Mouse (Mus musculus) T-cell, adult 2 months (primary cell): ENCODE measurements around the gene Podxl.

ENCODE experiments used
- DNase-seq: peaks from one replicate; pipeline ENCODE4 v3.0.0; 2022; ENCODE audit warnings: low spot score

Podxl gene

DNA sequence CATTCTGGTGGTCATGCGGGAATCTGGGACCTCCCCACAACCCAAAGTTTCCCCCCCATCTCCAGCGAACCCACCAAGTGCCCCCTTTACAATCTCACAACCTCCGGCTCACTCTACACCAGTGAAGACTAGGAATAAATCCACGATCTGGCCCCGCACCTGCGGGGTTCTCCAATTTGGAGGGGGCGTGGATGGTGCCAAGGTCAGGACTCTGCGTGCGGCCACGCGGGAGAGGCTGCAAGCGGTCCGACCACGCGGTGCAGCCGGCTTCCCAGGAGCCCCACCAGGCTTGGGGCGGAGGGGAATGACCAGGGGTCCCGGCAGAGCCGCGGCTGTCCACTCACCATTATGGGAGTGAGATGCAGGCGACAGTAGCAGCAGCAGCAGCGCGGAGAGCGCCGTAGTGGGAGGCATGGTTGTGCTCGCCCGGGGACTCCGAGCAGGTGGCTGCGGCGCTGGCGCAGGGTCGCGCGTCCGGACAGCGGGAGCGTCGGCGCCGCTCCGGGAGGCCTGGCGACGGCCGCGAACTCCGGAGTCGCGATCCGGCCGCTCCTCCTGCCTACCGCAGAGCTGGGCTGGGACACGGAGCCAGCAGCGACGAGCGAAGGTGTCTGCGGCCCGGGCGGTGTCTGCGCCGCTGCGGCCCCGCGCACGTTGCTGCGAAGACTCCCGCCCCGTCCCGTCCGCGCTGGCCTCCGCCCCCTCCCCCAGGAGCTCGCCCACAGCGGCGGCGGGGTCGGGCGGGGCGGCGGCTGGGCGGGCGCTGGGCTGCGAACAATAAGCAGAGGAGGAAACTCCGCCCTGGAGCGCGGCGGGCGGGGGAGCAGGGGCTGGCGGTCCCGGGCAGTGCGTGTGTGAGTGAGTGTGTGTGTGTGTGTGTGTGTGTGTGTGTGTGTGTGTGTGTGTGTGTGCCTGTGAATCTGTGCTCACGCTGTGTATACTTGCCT lies at the start of gene Podxl:
Podxl (minus strand) TSS at position 747 of the 947 bp plus-strand sequence.
- DNase-seq: peak; percentile 49

DNA sequence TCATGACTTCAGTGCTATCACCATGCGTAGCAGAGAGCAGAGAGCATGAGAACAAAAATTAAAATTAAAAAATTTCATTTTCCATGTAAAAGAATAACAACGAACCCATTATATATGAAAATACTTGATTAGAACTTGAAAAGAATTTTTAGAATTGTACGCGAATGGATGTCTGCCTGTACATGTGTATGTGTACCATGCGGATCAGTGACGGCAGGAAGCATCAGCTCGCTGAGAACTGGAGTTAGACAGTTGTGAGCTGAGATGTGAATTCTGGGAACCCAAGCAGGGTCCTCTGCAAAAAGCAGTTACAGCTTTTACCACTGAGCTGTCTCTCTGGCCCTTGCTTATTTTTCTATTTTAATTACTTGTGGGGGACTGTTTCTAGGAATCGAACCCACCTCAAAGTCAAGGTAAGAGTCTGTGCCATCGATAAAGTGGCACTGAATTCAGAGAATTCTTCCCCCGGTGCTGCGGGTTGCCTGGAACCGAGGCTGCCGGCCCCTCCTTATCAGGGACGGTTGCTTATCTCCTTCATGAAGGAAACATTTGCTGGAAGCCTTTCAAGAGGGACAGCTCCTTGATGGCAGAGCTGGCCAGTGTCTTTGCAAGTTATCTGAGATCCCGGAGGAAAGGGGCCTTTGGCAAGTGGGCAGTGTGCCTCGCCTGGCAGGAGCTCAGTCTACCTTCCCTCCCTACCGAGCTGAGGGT lies 48.9 kb upstream of the Podxl start:
- no peak for DNase-seq

DNA sequence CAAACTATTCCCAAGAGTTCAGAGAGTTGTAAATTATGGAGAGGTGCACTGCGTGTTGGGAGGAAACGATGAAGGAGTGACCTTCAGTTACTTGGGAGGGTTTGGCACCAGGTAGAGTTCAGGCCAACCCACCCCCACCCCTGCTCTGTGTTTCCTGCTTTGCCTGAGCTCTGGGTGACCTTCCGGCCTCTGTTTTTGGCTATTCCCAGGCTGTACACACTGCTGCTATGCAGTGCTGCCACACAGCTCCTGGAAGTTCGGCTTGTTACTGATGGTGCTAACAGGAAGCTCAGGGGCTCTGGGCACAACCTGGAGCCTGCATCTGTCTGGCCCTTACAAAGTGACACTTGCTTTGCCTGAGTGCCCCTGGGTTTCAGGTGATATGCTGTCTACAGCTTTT lies 42.6 kb upstream of the Podxl start:
- no peak for DNase-seq

DNA sequence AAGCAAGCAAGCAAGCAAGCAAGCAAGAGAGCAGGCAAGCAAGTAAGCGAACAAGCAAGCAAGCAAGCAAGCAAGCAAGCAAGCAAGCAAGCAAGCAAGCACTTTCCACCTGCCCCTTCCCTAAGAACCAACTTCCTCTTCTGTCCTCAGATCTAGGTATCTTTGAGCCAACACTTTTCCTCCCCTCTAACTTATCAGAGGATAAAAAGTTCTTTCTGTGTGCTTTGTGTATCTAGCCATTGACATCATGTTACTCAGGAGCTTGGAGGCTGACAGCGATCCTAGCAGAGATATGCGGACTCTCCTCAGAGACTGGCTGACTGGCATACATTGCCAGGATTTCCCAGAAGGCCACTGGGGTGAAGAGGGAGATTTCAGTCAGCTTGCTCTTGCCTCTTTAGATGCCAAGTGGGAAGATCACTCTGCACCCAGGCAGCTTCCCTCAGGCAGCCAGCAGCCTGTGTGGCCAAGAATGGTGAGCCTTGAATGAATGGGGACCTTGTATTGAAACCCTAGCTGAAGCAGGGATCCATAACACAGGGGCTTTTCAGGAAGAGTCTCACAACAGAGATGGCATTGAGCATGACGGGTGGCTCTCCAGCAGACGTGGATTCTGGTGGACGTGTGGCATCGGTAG lies 41.0 kb upstream of the Podxl start:
- no peak for DNase-seq

DNA sequence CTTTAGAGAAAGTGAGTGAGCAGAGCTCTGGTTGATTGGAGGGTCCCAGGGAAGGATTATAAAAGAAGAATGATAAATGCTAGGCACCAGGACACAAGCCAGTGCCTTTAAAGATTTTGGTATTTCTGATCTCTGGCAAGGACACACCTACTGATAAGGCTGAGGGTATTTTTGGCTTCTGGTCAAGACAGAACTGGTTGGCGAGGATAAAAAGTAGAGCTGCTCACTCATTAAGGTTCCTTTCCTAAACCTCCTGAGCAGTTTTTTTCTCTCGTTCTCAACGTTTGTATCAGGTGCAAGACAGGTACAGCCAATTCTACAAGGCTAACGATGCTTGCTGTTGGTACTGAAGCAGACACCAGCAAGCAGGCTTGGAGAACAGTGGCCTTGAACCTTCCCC lies 38.7 kb upstream of the Podxl start:
- no peak for DNase-seq

DNA sequence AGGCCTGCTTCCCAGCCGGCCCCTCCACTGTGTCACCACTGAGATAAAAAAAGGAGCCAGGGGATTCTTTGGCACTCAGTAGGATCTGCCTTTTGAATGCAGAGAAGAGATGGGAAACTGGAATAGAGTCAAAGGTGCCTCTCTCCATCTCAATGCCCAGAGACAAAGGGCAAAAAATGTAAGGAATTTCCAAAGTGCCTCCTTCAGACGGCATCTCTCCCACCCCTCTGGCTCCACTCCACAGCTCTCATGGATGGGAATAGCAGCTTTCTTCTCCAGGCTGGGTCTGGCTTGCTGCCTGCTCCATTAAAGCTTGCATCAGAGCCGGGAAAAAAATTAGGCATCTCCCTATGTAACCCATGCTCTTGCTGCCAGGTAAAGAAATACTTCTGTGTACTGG lies 37.4 kb upstream of the Podxl start:
- DNase-seq: no peak

DNA sequence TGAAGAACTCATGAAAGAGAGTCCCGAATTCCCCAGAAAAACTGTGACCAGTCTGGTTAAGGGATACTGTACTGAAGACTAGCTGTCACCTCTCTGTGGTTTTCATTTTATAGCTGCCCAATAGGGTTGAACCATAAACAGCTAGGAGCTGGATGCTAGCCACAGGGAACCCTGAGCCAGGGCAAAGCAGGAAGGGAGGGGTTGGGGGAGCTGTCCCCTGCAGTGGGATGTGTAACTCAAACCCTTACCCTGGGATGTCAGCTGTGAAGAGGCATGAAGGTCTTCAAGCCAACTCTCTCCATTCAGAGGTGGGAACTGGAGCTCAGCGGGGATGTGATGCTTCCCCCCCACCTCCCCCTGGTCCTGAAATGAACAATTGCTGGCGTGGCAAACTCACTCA lies 36.1 kb upstream of the Podxl start:
- no peak for DNase-seq

DNA sequence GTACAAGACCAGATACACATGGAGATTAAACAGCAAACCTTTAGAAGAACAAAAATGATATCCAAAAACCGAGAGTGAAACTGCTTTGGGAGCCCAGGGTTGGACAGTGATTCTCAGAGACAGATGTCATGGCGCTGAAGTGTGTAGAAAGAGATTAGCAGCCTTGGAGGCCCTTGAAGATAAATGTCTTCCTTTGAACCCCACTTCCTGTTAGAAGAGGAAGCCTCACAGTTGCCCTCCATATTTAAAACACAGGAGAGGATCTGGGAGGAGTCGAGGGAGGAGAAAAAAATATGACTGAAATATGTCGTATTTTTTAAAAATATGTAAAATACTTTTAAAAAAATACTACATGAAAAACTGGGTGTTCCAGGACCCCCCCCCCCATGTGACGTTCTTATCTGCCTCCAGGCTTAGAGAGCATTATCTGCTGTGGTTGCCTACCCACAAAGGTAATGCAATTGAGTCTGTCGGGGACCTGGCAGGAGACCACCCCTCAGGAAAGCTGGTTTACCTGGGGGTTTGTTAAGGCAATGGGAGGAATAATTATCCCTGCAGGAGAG lies 34.6 kb upstream of the Podxl start:
- no peak for DNase-seq

DNA sequence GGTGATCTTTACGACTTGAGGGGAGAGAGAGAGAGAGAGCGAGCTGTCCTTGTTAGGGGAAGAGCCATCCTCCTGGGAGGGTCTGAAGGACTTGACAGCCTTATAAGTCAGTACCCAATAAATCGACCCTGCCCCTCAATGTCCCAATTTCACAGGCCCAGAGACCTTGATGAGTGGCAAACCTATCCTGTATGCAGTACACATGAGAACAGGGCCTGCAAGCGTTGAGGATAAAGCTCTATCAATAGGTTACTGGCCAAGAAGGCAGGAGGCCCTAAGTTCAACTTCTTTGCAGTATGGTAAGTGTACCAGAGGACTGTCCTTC lies 33.3 kb upstream of the Podxl start:
- no peak for DNase-seq

DNA sequence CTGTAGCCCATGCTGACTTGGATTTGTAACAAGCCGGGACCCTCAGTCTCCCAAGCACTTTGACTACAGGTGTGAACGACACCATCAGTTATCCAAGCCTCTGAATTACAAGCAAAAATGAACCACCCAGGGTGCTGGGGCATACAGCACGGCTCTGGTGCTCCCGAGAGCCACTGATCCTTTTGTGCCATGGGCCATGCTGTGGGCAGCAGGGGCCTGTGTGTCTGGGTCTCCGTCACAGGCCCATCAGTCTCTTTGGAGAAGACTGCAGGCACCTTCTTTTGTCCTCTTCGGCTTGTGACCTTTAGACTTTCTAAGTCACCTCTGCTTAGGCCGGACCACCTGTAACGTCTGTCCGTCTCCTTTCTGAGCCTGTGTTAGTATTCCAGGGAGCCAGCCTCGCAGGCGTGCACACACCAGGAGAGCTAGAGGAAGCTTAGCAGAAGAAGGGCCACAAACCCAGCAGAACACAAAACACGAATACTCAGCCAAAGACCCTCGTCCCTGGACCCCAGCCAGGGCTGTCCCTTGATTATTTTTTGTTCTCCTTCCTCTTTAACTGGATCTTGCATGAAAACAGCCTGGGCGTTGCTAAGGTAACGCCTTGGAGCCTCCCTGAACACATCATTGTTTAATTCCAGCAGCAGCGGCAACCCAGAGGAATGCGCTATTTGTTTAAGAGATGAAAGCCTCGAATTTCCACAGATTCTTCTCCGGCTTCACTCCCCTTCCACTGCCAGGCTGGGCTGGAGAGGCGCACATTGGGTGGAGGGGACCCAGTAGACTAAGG lies 32.8 kb upstream of the Podxl start:
- DNase-seq: no peak

DNA sequence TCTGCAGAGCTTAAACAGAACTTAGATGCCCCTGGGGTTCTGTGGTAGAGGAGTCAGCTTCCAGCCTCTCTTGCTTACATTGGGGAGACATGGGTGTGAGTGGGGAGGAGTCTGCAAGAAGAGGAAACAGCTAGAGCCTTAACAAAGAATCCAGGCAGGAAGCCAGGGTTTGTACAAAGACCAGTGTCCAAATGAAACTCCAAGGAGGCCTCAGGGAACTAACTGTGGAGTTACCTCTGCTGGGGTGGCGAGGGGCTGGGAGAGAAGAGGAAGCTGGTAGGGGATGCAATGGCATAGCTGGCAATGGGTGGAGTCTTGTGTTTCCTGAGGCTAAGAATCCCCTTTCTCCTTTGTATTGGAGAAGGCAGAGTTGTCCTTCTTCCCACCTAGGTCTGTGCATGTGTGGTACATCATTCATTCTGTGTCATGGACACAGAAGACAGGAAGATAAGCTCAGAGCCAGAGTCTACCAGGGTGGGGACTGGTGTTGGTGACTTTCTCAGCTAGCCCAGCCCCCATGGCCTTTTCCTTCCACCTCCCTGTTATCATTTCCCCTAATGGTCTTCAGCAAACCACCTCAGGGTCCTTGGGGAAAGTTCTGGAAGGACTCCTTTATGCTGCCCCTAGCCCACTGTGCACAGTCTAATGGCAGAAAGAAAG lies 28.9 kb upstream of the Podxl start:
- no peak for DNase-seq

DNA sequence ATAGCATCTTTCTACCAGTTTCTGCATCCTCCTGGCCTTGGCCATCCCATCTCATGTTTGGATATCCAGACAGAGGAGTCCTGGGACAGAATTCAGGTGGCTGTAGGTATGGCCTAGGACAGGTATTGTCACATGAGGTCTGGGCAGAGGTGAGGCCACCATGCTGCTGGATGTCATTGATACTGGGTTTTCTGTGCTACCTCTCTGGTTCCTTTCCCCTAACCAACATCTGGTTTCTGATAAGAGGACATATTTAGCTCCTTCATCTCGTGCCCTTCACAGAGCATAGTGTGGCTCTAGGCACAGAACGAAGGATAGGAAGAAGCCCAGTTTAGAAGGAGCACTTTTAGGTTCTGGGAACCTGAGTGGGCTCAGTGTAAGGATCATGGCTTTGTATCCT lies 28.3 kb upstream of the Podxl start:
- no peak for DNase-seq

DNA sequence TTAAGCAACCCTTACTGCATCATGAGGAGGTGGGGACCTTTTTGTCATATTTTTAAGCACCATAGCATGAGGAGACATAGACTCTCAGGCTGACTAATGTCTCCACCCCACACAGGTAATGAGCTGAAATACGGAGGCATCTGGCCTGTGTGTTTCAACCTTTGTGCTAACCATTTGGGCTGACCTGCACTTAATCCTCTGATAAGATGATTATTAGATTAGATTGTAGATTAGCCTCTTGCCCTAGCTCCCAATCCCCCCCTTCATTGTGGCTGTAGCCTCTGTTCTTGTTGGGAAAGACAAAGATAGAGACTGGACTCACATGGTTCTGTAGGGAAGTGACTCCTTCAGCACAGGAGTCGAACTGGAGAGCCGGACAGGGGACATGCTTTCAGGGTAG lies 27.9 kb upstream of the Podxl start:
- DNase-seq: no peak

DNA sequence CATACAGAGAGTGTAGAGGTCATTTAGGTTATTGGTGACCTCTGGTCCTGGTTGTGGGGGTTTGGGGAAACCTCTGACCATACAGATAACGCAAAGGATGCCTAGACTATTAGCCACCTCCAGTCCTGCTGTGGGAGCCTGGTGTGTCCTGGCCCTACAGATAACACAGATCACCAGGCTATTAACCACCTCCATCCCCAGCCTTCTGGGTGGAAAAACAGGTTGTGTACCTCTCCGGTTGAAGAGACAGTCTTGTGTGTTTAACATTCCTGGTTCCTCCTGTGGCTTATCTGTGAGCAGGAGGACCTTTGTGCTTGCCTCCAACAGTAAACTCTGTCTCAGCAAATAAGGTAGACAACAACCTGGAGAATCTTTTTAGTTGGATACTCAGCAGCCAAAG lies 27.0 kb upstream of the Podxl start:
- DNase-seq: no peak

DNA sequence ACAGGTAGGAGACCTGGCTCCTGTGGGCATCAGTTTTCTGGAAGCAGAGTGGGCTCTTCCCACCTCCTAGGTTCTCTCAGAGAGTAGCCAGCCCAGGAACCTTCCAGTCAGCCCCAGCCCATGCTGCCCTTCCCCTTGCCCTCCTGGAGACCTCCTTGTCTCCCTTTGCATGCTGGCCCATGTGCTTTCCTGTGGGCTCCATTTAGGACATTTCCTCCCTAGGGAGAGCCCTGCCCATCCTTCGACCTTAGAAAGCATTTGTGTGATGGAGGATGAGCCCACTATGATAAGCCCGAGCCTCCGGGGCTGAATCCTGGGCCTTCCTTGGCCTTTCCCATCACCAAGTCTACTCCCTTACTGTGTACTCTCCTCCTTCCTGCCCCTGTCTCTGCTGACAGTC lies 25.5 kb upstream of the Podxl start:
- DNase-seq: no peak

DNA sequence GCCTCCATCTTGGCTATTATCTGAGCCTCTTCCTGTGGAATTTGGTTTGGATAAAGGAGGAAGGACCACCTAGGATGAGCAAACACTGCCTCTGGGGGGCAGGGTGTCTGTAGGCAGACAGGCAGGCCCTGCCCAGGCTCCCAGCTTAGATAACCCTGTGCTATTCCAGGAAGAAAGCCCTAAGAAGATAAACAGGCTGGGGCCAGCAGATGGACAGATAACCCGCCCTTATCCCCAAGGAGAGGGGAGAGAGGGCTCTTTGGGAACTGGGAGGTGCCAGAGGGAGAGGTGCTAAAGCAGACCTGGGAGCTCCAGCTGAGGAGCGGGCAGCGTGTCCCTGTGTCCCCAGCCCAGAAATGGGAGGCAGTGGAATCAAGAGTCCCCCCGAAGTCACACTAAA lies 23.9 kb upstream of the Podxl start:
- DNase-seq: no peak

DNA sequence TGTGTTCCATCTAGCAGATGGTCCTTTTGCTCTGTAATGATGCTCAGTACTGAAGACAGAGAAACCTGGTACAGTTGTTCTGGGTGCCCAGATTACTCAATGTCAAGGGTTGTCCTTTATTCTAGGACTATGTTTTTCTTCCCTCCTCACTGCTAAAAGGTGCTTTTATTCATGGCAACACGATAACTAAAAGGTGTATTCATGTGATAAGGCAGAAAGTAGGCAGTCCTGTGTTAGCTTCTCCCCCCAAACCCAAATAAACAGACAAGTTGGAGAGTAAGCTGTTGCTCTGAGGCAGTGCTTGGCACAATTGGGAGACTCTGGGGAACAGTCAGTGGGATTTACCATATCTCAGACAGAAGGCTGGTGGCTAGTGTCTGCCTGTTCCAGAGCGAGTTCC lies 22.3 kb upstream of the Podxl start:
- no peak for DNase-seq

DNA sequence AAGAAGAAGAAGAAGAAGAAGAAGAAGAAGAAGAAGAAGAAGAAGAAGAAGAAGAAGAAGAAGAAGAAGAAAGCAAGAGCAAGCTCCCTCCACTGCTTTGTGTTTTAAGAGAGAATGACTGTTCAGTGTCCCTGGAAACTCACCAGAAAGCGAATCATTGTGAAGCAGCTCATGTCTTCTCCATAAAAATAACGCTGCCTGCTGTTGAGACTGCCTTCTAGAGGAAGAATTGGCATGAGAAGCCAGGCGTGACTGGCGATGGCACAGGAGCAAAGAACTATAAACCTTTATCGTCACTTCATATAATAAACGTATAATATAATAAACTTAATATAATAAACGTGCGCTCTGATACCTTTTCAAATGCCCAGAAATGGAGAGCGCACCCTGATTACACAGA lies 12.4 kb upstream of the Podxl start:
- DNase-seq: no peak

DNA sequence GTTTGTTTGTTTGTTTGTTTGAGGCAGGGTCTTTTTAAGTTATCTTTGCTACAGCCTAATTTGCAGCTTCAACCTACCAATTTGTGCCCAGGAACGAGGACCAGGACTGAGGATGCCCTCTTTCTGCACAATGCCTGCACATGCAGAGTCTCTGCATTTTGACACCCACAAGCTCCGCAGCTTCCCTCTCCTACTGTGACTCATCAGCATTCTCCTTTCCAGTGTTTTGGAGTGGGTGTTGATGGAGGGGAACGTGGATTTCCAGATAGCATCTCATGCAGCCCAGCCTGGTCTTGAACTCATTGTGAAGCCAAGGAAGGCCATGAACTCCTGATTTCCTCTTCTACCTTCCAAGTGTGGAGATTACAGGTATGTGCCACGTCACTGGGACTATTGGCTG lies 11.3 kb upstream of the Podxl start:
- no peak for DNase-seq

DNA sequence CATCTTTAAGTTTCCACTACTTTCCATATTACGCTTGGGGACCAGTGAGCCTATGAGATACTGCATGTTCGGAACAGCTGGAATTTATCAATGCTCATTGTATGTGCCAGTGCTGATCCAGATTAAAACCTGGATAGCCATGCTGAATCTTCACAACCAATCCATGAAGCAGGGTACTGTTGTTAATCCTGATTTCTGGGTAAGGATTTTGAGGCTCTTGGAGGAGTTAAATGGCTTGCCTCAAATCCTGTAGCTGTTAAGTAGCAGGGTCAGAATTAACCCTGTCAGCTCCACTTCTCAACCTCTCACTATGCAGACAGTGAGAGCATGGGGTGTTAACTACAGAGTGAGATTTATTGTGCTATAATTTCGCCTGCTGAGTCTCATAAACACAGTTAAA lies 7.7 kb upstream of the Podxl start:
- no peak for DNase-seq

DNA sequence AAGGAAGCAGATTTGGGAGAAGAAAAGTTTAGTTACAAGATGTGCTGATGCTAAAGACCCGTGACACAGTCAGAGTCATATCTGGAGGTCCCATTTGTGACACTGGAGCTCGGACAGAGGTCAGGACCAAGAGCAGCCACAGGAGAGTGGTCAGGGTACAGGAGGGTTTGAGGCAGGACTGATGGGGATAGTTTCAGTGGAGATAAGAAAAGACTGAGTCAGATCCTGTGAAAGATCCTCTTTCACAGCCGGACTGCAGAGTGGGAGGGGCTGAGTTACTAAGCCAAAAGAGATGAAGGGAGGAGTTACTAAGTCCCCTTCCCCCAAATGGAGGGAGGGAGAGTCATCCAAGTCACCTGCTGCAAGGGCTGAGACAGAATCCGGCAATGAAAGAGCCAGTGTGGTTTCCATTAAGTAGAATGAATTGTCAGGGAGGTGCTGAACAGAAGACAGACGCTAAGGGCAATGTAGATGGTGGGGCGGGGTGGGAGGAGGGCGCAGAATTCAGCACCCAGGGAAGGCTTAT lies 4.4 kb upstream of the Podxl start:
- DNase-seq: no peak
